Mouse (Mus musculus) E14TG2a.4 (cell line): Measurements from ENCODE around the gene Ehd3.
"Not testable (repeated sequence)": the region's sequence is repeated elsewhere in the genome, so short reads cannot be mapped to it uniquely, and the experiment has no call there.

ENCODE experiments used
- H3K27me3 ChIP-seq: 2 replicates; pipeline ENCODE4 v1.6.1; 2014; ENCODE audit warnings: low read length, control low read depth; ENCODE audit not compliant: insufficient read depth
- H3K36me3 ChIP-seq: 2 replicates; pipeline ENCODE4 v1.6.1; 2014; ENCODE audit warnings: low read length, control low read depth; ENCODE audit not compliant: insufficient read depth
- H3K4me1 ChIP-seq: replicated peaks from 2 replicates; pipeline ENCODE4 v1.6.1; 2014; ENCODE audit warnings: low read depth, low read length, control low read depth
- H3K4me3 ChIP-seq: replicated peaks from 2 replicates; pipeline ENCODE4 v1.5.1; 2014; ENCODE audit warnings: mild to moderate bottlenecking, low read length
- H3K9me3 ChIP-seq: 2 replicates; pipeline ENCODE4 v1.6.1; 2014; ENCODE audit warnings: low read length, control low read depth
- CTCF ChIP-seq: conservative IDR thresholded peaks from 2 replicates; pipeline ENCODE4 v1.5.1; 2014; ENCODE audit warnings: low read length
- NANOG ChIP-seq: IDR thresholded peaks from 2 replicates; pipeline ENCODE4 v1.6.1; 2014; ENCODE audit warnings: borderline replicate concordance, low read length, mixed read lengths
- POU5F1 ChIP-seq: IDR thresholded peaks from 2 replicates; pipeline ENCODE4 v1.6.1; 2014; ENCODE audit warnings: low read length, borderline replicate concordance

Ehd3 gene

DNA sequence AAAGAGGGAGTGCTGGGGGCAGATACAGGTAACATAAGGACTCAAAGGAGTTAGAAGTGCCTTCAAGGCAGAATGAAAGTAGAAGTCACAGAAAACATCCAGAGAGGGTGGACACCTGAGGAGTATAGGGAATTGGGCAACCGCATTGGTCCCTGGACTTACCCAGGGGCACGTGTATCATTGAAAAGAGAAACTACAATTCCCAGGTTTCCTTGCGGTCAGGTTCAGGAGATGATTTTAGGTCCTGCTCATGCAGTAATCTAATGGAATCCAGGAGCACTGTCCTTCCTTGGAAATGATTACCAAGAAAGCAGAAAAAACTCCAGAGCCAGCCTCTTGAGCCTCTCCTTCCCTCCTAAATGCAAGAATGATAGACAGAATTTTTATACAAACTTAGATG, 29.5 kb downstream of the Ehd3 start:
- no peaks in the 10 kb centered on the region for H3K36me3 ChIP-seq
- TF ChIP-seq CTCF (no peak), NANOG (no peak), POU5F1 (no peak)

DNA sequence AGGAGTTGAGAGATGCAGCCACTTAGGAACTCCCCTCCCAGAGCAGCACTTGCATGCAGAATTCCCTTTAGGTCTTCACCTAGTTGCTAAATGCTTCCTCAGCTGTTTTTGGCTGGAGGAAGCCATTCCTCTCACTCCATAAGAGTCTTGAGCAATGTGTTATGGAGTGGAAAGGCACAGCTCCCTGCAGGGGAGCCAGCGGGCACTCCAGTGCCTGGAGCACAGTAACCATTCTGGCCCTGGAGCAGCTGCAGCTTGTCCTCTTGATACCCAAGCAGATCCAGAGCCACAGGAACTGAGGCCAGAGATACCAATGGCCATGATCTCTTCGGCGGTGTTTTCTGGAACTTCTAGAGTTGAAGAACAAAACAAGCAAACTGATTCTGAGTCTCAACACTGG, 32.7 kb downstream of the Ehd3 start:
- Histone ChIP-seq H3K4me3 (no peak overlapping the region), H3K27me3 (no peaks in the 10 kb centered on the region), H3K4me1 (no peaks in the 10 kb centered on the region), H3K36me3 (no peaks in the 10 kb centered on the region), H3K9me3 (no peaks in the 10 kb centered on the region)
- no peak for TF ChIP-seq CTCF
- no peak for TF ChIP-seq NANOG
- TF ChIP-seq POU5F1 = no peak

More for the DNA sequence above, 29.5 kb downstream of the Ehd3 start:
- Histone ChIP-seq H3K4me3 (no peak overlapping the region), H3K4me1 (no peaks in the 10 kb centered on the region), H3K9me3 (no peaks in the 10 kb centered on the region), H3K27me3 (no peaks in the 10 kb centered on the region)

DNA sequence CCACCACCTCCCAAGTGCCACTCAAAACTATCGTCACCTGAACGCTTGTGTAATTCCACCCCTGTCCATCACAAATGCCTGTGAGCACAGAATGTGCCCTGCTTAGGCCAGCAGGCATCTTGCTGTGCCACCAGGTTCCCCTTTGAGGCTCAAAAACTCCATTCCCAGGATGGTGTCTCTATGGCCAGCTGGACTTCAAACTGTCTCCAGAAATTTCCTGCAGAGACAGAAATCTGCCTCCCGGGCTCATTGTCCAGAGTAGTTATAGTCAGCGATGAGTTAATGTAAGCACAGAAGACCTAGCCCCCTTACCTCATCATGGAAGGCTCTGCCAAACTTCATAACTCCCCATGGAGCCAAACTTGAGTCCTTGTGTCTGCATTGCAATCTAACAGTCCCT, 33.3 kb downstream of the Ehd3 start:
- H3K9me3 ChIP-seq = no peaks in the 10 kb centered on the region
- no peaks in the 10 kb centered on the region for H3K4me1 ChIP-seq
- H3K4me3 ChIP-seq = no peak overlapping the region
- H3K36me3 ChIP-seq = no peaks in the 10 kb centered on the region
- H3K27me3 ChIP-seq = no peaks in the 10 kb centered on the region
- TF ChIP-seq POU5F1 (no peak), NANOG (no peak), CTCF (no peak)

DNA sequence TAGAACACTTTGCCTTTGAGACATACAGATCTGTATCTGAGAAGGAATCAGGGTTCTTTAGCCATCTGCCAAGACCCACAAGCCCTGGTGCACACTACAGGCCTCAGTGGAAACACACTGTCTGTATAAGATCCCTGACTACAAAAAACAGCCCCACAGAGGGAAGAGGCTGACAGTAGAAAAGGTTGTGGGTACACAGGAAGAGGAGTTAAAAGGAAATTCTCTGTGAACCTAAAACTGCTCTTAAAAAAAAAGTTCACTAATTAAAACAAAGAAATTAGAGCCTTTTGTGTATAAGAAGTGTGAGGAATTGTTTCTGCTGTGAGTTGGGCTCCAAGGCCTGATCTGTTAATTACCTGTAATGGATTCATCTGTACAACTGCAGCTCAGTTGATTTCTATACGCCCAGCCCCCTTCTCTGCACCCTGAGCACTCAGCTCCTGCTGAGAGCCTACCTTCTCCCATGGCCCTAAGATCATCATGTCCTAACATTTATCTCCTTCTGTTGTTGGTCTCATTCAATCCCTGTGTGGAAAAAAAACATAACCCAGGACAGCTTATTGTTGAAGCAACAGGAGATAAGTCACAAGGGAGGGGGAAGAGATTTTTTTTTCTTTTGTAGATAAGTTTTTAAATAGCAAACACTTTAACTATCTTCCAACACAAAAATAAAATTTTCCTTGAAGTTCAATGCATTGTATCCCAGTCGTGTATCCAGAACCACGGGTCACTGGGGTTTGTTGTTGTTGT, 35.3 kb downstream of the Ehd3 start:
- H3K36me3 ChIP-seq = no peaks in the 10 kb centered on the region
- H3K27me3 ChIP-seq = no peaks in the 10 kb centered on the region
- TF ChIP-seq POU5F1 (no peak), NANOG (no peak), CTCF (no peak)
- H3K4me3 ChIP-seq = no peak overlapping the region
- H3K4me1 ChIP-seq = no peaks in the 10 kb centered on the region
- no peaks in the 10 kb centered on the region for H3K9me3 ChIP-seq

DNA sequence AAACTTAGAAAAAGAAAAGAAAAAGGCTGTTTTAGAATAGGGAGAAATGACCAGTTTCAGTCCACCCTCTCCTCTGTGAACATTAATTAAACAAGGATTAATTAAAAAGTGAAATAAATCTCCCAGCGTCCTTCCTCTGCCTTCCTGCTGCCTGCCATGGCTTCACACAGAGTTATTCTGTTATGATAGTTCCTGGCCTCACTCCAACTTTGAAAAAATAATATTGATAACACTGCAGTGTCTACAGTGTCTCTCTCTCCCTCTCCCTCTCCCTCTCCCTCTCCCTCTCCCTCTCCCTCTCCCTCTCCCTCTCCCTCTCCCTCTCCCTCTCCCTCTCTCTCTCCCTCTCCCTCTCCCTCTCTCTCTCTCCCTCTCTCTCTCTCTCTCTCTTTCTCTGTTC, 35.9 kb downstream of the Ehd3 start:
- H3K4me3 ChIP-seq, H3K4me1 ChIP-seq, H3K27me3 ChIP-seq, H3K9me3 ChIP-seq, H3K36me3 ChIP-seq: not testable (repeated sequence)

DNA sequence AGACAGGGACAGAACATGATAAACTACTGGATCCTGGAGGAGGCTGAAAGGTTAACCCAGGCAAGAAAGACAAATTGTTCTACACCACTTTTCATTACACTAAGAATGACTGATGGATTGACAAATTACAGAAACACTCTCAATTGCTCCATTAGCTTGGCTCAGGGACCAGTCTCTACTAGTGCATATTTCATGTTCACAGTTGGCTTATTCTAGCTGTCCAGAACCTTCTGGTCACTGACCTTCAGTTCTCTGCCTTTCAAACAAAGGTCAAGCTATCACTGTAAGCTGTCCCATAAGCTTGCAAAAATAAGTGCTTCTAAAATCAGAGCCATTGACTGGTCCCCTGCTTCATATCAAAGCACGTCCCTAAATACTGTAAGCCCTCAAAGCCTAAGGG, 39.0 kb downstream of the Ehd3 start:
- H3K36me3 ChIP-seq = no peaks in the 10 kb centered on the region
- H3K4me1 ChIP-seq = no peaks in the 10 kb centered on the region
- H3K27me3 ChIP-seq = no peaks in the 10 kb centered on the region
- no peak overlapping the region for H3K4me3 ChIP-seq
- H3K9me3 ChIP-seq = no peaks in the 10 kb centered on the region
- TF ChIP-seq CTCF = no peak
- TF ChIP-seq NANOG = no peak
- TF ChIP-seq POU5F1 = no peak

DNA sequence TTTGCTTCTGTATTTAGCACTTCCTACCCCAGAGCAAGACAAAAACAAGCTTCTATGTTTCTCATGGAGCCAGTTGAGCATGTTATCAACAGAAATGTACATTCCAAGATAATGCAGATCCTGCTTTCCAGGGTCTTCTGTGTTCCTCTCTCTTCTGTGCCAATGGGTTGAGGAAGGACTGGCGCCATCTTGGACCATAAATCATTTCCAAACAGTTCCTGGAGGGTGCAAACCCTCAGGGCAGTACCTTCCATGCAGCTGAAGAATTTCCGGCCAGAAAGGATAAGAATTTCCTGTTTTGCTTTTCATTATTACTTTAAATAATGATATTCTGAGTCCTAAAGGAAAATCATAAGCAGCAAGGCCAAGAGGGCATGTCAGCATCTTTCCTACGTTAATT, 41.7 kb downstream of the Ehd3 start:
- TF ChIP-seq POU5F1 (no peak), NANOG (no peak), CTCF (no peak)
- Histone ChIP-seq H3K4me1 (no peaks in the 10 kb centered on the region), H3K36me3 (no peaks in the 10 kb centered on the region), H3K27me3 (no peaks in the 10 kb centered on the region), H3K4me3 (no peak overlapping the region), H3K9me3 (no peaks in the 10 kb centered on the region)

DNA sequence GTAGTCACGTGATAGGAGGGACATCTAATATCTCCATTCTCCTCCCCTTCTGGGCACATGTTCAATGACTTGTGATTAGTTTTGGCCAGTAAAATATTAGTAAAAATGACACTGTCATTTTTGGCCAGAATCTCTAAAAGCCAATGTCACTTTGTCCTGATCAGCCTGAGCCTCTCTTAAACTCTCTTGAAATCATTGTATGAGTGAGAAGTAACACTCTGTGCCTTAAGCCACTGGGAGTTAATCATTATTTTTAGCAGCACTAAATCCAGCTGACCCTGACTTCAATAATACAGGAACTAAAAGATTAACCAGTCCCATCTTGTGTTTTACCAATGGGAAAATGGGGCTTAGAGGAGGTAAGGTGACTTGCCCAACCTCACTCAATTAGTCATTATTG, 43.5 kb downstream of the Ehd3 start:
- Histone ChIP-seq H3K4me3 (no peak overlapping the region), H3K27me3 (no peaks in the 10 kb centered on the region), H3K9me3 (no peaks in the 10 kb centered on the region), H3K4me1 (no peaks in the 10 kb centered on the region), H3K36me3 (no peaks in the 10 kb centered on the region)
- TF ChIP-seq NANOG (no peak), CTCF (no peak), POU5F1 (no peak)

DNA sequence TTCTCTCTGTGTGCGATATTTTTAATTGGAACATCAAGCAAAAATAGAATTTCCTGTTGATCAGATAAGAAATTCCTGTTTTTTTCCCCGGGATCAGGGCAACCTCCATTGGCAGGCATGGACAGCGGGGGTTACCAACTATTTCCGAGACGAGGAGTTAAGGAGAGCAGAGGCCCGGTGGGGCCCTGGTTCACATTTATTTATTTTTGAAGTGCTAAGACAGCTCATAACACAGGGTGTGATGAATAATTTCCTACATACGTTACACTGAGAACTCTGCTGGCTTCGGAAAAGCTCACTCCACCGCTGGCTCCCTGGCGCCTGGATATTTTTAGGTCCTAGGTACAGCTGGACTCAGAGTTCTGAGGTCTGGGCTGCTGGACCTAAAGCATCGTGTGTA, 49.1 kb downstream of the Ehd3 start:
- Histone ChIP-seq H3K9me3 (no peaks in the 10 kb centered on the region), H3K4me1 (no peaks in the 10 kb centered on the region), H3K36me3 (no peaks in the 10 kb centered on the region), H3K27me3 (0 out of 2 replicates have a peak, but pooled peaks cover 4% of the 10 kb centered on the region), H3K4me3 (no peak overlapping the region)
- TF ChIP-seq NANOG = no peak
- TF ChIP-seq CTCF = no peak

DNA sequence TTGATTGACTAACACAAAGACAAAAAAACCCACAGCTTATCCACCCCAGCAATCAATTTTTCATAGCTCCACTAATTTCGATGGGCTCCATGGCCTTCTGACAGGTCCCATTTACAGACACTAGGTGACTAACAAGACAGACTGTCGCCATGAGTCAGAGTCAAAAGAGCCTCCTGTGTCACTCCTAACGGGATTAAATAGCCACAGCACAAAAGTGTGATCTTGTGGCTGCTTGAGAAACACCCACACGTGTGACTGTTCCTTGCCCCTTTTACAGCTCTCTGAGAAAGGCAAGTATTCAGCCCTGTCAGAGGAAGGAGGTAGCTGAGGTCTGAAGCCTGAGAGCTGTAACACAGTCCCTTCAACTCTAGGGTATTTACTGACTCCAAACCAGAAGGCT, 49.8 kb downstream of the Ehd3 start:
- no peaks in the 10 kb centered on the region for H3K9me3 ChIP-seq
- 0 out of 2 replicates have a peak, but pooled peaks cover 4% of the 10 kb centered on the region for H3K27me3 ChIP-seq
- H3K36me3 ChIP-seq = no peaks in the 10 kb centered on the region
- TF ChIP-seq POU5F1 (no peak), CTCF (no peak), NANOG (no peak)
- no peaks in the 10 kb centered on the region for H3K4me1 ChIP-seq
- no peak overlapping the region for H3K4me3 ChIP-seq
